ENCODE assay signal across 9 mouse cellular contexts in the genomic region with DNA sequence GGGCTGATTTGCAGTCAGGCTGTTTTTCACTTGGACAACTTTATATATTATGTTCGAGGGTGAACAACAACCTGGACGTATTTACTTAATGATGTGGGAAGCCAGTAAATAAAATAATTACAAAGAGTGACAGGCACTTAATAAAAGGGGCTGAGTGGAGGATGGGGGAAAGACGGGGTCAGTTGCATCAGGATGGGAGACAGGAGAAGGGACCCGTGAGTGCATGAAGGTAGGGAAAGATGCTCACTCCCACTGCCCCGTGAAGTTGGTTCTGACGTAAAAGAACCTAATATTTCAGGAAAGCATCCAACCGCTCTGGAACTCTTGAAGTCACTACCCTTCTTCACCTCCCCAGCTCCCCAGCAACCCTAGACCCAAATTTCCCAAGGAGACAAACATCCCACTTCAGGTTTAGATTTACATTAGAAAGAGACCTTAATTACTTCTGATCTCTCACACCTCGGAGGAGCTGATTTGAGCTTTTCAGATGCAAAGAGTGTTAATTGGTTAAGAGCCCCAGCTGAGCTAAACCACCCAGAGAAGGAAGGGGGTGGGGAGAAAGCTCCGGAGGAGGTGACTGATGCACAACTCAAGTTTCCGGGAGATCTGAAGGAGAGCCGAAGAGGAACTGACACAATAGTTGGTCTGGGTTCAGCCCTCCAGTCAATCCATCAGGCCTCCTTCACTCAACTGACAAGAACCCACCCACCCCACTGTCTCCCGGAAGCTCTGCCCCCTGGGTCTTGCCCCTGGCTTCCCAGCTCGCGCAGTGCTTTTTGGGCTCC.
DNase-seq lines count a peak whose midpoint lies in the region; ATAC-seq lines count a peak whose summit lies in the region.
"Had no signal": no experiment of that assay in that cellular context is flagged by ENCODE, and none has a peak within 500 bp of the region (broad histone marks: within the 10 kb centered on the region; RNA-seq: fewer than 3 reads in every experiment).

No protein-coding gene starts in this region.

- H3K27me3 ChIP-seq in hindbrain, embryonic 12.5 days, result no peaks in the 10 kb centered on the region

- 4% methylated on average over 14 of the region's 14 CpGs for WGBS in hindbrain, embryonic 12.5 days

- peaks cover 17% of the 10 kb centered on the region for H3K4me1 ChIP-seq in hindbrain, embryonic 12.5 days

- no peaks in the 10 kb centered on the region for H3K9me3 ChIP-seq in hindbrain, embryonic 12.5 days (replicated peaks)

- no peak for ATAC-seq in CD4-positive, CD25-positive, alpha-beta regulatory T cell, adult 4 months
- peak; percentile 56 for ATAC-seq in hindbrain, embryonic 12.5 days (ENCODE audit: low FRiP score)

- DNase-seq in CD4-positive, CD25-positive, alpha-beta regulatory T cell, adult 2 months (ENCODE audit: low read depth, low spot score), result peak; percentile 51
- DNase-seq in brain, adult 2 months (ENCODE audit: low read depth, low spot score), result peak; percentile 29
- DNase-seq in naive thymus-derived CD4-positive, alpha-beta T cell, adult 2 months (ENCODE audit: low read depth), result peak; percentile 46
- no peak for DNase-seq in ovary, postnatal 14 days (ENCODE audit: low spot score)
- no peak for DNase-seq in frontal cortex, postnatal 10 days (ENCODE audit: low spot score in 2 of 2)
- no peak for DNase-seq in layer of hippocampus, adult 9-10 months (ENCODE audit: low spot score)
- DNase-seq: cerebellum, postnatal 10 days had no signal

- H3K9ac ChIP-seq in hindbrain, embryonic 12.5 days, result no peak overlapping the region

- peak overlapping the region; percentile 41 for H3K4me2 ChIP-seq in hindbrain, embryonic 12.5 days (replicated peaks)

- H3K36me3 ChIP-seq in hindbrain, embryonic 12.5 days, result no peaks in the 10 kb centered on the region

- H3K27ac ChIP-seq in hindbrain, embryonic 12.5 days, result peak overlapping the region; percentile 44; the same call in 1 of the 2 replicates

- H3K4me3 ChIP-seq in hindbrain, embryonic 12.5 days, result no peak overlapping the region

Comparison
In these comparisons a context has a peak if more than half of its experiments do, and no peak if none do; other contexts are left out.
1. DNase-seq: peak in CD4-positive, CD25-positive, alpha-beta regulatory T cell, adult 2 months (single experiment), brain, adult 2 months (single experiment) and naive thymus-derived CD4-positive, alpha-beta T cell, adult 2 months (single experiment); none in ovary, postnatal 14 days (single experiment), frontal cortex, postnatal 10 days (0 of 2) and layer of hippocampus, adult 9-10 months (single experiment).